ENCODE assay signal across 32 mouse cellular contexts in the genomic region with DNA sequence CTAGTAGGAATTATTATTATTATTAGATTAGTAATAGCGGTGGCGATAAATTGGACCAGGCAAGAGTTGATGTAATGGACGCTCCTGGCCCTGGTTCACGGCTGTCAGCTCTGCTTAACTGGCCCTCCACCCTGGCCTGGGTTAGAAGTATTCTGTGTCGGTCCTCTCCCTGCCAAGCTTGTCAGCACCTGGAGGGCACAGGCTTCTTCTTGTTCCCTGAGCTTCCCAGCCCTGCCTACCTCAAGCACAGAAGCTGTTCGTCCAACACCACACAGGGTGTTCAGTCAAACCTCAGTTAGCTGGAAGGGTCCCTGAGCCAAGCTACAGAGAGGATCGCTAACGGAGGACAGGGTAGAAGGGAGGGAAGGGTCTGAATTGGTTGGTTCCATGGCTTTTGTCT. TPM values are rescaled to one million over a fixed set of nuclear protein-coding genes. Genes with fewer than 3 reads are reported as not detected.
"Had no signal": no experiment of that assay in that cellular context is flagged by ENCODE, and none has a peak within 500 bp of the region (broad histone marks: within the 10 kb centered on the region; RNA-seq: fewer than 3 reads in every experiment).

No protein-coding gene starts in this region.

- H3K9me3 ChIP-seq: heart, embryonic 15.5 days; hindbrain, embryonic 13.5 days; hindbrain, embryonic 15.5 days; kidney, embryonic 15.5 days; limb, embryonic 13.5 days; limb, embryonic 15.5 days; liver, embryonic 12.5 days had no signal

- H3K27ac ChIP-seq: gastrocnemius, adult 2 months; heart, adult 2 months; heart, embryonic 13.5 days; heart, embryonic 15.5 days; hindbrain, embryonic 13.5 days; hindbrain, embryonic 15.5 days; hindbrain, postnatal 0 days; kidney, embryonic 15.5 days; kidney, postnatal 0 days; limb, embryonic 13.5 days; limb, embryonic 15.5 days; liver, embryonic 12.5 days; liver, embryonic 14.5 days had no signal

- ATAC-seq: hindbrain, postnatal 0 days; intestine, embryonic 16.5 days; liver, embryonic 12.5 days had no signal

- H3K9ac ChIP-seq: heart, embryonic 13.5 days; heart, embryonic 15.5 days; hindbrain, embryonic 13.5 days; hindbrain, embryonic 15.5 days; kidney, embryonic 15.5 days; limb, embryonic 13.5 days; limb, embryonic 15.5 days; liver, embryonic 12.5 days; liver, embryonic 14.5 days had no signal

- H3K36me3 ChIP-seq: heart, embryonic 13.5 days; heart, embryonic 15.5 days; hindbrain, embryonic 13.5 days; hindbrain, embryonic 15.5 days; kidney, embryonic 15.5 days; limb, embryonic 13.5 days; limb, embryonic 15.5 days; liver, embryonic 12.5 days had no signal

- H3K4me2 ChIP-seq: heart, embryonic 11.5 days; heart, embryonic 13.5 days; heart, embryonic 15.5 days; hindbrain, embryonic 13.5 days; hindbrain, embryonic 15.5 days; kidney, embryonic 15.5 days; limb, embryonic 13.5 days; limb, embryonic 15.5 days; liver, embryonic 12.5 days had no signal

- H3K27me3 ChIP-seq: heart, embryonic 13.5 days; heart, embryonic 15.5 days; hindbrain, embryonic 13.5 days; hindbrain, embryonic 15.5 days; kidney, embryonic 15.5 days; limb, embryonic 15.5 days; liver, embryonic 12.5 days had no signal

- DNase-seq: gastrocnemius, adult 2 months; gastrocnemius, postnatal 14 days; gastrocnemius, postnatal 36 days; heart, adult 2 months; heart, postnatal 14 days; heart, postnatal 36 days; kidney, adult 11 months; kidney, adult 2 months; kidney, adult 9 months; kidney, postnatal 14 days; kidney, postnatal 36 days; layer of hippocampus, adult 9-11 months; layer of hippocampus, postnatal 36 days; left cerebral cortex, postnatal 4 days had no signal

- H3K4me1 ChIP-seq: heart, embryonic 13.5 days; heart, embryonic 15.5 days; hindbrain, embryonic 13.5 days; hindbrain, embryonic 15.5 days; kidney, embryonic 15.5 days; liver, embryonic 12.5 days had no signal

- H3K4me3 ChIP-seq: gastrocnemius, adult 2 months; heart, adult 2 months; heart, embryonic 13.5 days; heart, embryonic 15.5 days; hindbrain, embryonic 13.5 days; hindbrain, embryonic 15.5 days; kidney, embryonic 15.5 days; limb, embryonic 13.5 days; limb, embryonic 15.5 days; liver, embryonic 12.5 days had no signal

RNA-seq across cellular contexts. Expression of a gene that starts 33.3 kb away (rescaled TPM):
- total RNA-seq: gastrocnemius, adult 2 months; gastrocnemius, postnatal 14 days; gastrocnemius, postnatal 36 days; heart, adult 2 months; heart, postnatal 14 days; heart, postnatal 36 days; hematopoietic stem cell, adult 5-6 weeks; left cerebral cortex, postnatal 4 days; liver, adult 2 months had no signal
- polyA plus RNA-seq: gonadal fat pad, adult 2 months; intestine, embryonic 14.5 days; intestine, embryonic 16.5 days; kidney, adult 2 months; liver, adult 2 months; liver, embryonic 12.5 days; liver, embryonic 16.5 days had no signal
